Mouse (Mus musculus) small intestine, adult 2 months (tissue): ENCODE data around the gene Trpc1. TPM values are rescaled to one million over a fixed set of nuclear protein-coding genes. Genes with fewer than 3 reads are reported as not detected.

Experiments
- H3K27ac ChIP-seq: fragments of 200-500 bp; 2 replicates; pipeline ENCODE4 v1.5.1; 2012; ENCODE audit warnings: low read depth, low read length, control low read depth, inconsistent platforms; ENCODE audit not compliant: insufficient read depth
- H3K27me3 ChIP-seq: fragments of 200-500 bp; 2 replicates; pipeline ENCODE4 v1.6.1; 2012; ENCODE audit warnings: mild to moderate bottlenecking, moderate library complexity, low read length, inconsistent platforms; ENCODE audit not compliant: control insufficient read depth, insufficient read depth
- H3K36me3 ChIP-seq: fragments of 200-500 bp; 2 replicates; pipeline ENCODE4 v1.6.1; 2012; ENCODE audit warnings: mild to moderate bottlenecking, low read length, control low read depth, inconsistent platforms; ENCODE audit not compliant: control insufficient read depth, insufficient read depth
- H3K4me1 ChIP-seq: fragments of 200-500 bp; 2 replicates; pipeline ENCODE4 v1.6.1; 2012; ENCODE audit warnings: low read length, inconsistent platforms, mixed read lengths; ENCODE audit not compliant: control insufficient read depth, insufficient read depth, insufficient read length
- H3K4me3 ChIP-seq: fragments of 200-500 bp; 2 replicates; pipeline ENCODE4 v1.5.1; 2012; ENCODE audit warnings: low read depth, mild to moderate bottlenecking, control low read depth, inconsistent platforms, low read length, moderate library complexity
- CTCF ChIP-seq: fragments of 200-500 bp; IDR thresholded peaks from 2 replicates; pipeline ENCODE4 v1.5.1; 2012; ENCODE audit warnings: low read depth, mild to moderate bottlenecking, control low read depth, inconsistent platforms, low read length, moderate library complexity, mixed read lengths; ENCODE audit not compliant: insufficient replicate concordance, insufficient read length; ENCODE audit errors: extremely low read depth
- POLR2A ChIP-seq: fragments of 200-500 bp; IDR thresholded peaks from 2 replicates; pipeline ENCODE4 v1.6.1; 2012; ENCODE audit warnings: low read depth, mild to moderate bottlenecking, control low read depth, inconsistent platforms, low read length, moderate library complexity
- WGBS: fragments of 180-500 bp; shearing (Covaris S2); methylation state at CpG from one replicate; pipeline ENCODE4 v1.1.7; 2018; 5-methylcytosine and 5-hydroxymethylcytosine counted together
- polyA plus RNA-seq: library from polyadenylated mRNA; depleted of rRNA; stranded (reverse); fragments of >200 nt; gene quantifications from 2 replicates; pipeline ENCODE4 v1.2.3, GENCODE M21; 2012

Trpc1 gene
- polyA plus RNA-seq, 1 experiment: 2.2 TPM

DNA sequence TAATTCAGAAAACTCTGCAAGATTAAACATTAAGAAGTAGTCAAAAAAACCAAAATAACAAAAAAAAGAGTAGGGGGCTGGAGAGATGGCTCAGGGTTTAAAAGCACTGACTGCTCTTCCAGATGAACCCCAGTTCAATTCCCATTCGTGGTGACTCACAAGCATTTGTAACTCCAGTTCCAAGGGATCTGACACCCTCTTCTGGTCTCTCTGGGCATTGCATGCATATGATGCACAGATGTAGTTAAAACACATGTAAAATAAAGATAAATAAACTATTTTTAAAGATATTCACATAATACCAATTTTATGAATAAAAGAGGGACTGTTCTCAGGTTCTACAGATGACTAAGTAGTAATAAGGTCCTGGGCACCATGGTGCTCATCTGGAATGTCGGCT is 52.4 kb downstream of the Trpc1 start:
- Histone ChIP-seq H3K4me1 (no peaks in the 10 kb centered on the region), H3K36me3 (no peaks in the 10 kb centered on the region), H3K27ac (no peak overlapping the region), H3K4me3 (no peak overlapping the region), H3K27me3 (peaks cover 5% of the 10 kb centered on the region; the same call in 1 of the 2 replicates)
- TF ChIP-seq CTCF: no peak
- no peak for TF ChIP-seq POLR2A
- WGBS: 55% methylated on average over 2 of the region's 2 CpGs

DNA sequence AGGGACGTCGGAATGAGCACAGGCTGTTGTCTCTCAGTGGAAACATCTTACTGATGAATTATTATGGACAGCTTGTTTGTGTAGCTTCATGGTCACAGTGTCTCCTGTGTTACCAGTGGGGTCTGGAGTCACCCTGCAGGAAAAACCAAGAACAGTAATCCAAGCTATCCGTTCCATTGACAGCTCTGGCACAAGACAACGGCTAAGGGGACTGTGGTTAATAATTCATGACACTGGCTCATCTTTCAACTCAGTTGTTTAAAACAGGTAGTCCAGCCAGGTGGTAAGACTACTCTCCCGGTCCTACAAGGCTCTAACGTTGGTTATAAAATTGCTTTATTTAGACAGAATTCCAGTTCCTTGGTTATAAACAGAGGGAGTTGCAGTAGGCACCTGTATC is 53.6 kb downstream of the Trpc1 start:
- no peaks in the 10 kb centered on the region for H3K4me1 ChIP-seq
- H3K4me3 ChIP-seq: no peak overlapping the region
- peaks cover 5% of the 10 kb centered on the region; the same call in 1 of the 2 replicates for H3K27me3 ChIP-seq
- no peaks in the 10 kb centered on the region for H3K36me3 ChIP-seq
- no peak overlapping the region for H3K27ac ChIP-seq
- TF ChIP-seq POLR2A (no peak), CTCF (no peak)
- 33% methylated on average over 6 of the region's 6 CpGs for WGBS

DNA sequence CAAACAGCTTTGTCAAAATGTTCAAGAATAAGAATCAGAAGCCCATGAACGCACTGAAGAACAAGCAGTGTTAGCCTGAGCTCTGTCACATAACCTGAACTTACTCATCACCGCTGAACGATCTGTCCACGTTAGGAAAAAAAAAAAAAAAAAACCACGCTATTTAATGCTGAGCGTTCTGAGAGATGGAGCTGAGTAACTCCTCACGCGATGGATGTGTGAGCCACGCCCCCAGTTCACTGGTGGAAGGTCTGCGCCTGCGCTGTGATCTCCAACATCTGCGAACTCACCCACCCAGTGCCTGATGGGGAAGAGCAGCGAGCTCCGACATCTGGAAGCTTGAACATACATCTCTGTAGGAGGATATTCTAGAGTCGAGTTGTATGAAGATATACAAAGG is 55.2 kb downstream of the Trpc1 start:
- peaks cover 5% of the 10 kb centered on the region; the same call in 1 of the 2 replicates for H3K27me3 ChIP-seq
- no peak overlapping the region for H3K4me3 ChIP-seq
- no peak overlapping the region for H3K27ac ChIP-seq
- no peaks in the 10 kb centered on the region for H3K4me1 ChIP-seq
- H3K36me3 ChIP-seq: no peaks in the 10 kb centered on the region
- TF ChIP-seq POLR2A (no peak), CTCF (no peak)
- 75% methylated on average over 15 of the region's 15 CpGs for WGBS

DNA sequence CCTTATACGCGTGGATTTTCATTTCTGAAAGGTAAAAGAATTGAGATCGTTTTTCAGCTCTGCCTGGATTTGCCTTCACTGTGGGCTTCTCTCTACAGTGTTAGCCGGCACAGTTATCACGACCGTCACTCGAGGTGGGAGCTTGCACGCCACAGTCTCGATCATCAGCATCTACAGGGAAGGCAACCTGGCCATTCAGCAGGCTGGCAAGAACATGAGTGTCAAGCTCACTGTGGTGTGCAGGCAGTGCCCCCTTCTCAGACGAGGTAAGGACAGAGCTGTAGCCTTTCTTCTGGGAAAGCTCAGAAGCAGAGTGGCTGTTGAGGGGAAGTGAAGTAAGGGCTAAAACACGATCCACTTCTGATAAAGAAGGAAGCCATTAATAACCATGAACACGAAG is 55.6 kb downstream of the Trpc1 start:
- WGBS: 58% methylated on average over 12 of the region's 12 CpGs
- Histone ChIP-seq H3K4me1 (no peaks in the 10 kb centered on the region), H3K27ac (no peak overlapping the region), H3K36me3 (no peaks in the 10 kb centered on the region), H3K27me3 (peaks cover 5% of the 10 kb centered on the region; the same call in 1 of the 2 replicates), H3K4me3 (no peak overlapping the region)
- TF ChIP-seq CTCF (no peak), POLR2A (no peak)

DNA sequence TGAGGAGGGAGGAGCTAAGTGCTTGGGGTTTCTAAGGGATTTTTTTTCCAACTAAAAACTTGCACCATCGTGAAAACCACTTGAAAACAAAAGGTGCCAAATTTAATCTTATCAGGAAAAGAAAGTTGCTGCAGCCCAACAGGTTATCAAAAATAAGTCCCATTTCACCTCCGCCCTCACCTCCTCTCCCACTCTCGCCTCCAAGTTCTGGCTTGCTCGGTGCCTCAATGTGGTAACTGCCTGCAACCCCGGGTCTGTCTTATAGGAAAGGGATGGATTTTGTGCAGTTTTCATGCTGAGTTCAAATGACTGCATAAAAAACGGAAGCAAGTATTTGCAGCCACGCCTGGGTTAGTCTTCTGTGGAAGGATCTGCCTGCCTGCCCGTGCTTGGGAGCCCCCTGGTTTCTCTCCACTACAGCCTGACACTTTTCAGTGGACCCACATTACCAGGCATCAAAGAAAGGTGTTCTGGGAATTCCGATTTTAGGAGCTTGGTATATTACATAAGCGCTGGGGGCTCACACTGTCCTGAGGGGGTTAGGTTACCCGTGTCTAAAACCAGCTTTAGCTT is 56.6 kb downstream of the Trpc1 start:
- H3K36me3 ChIP-seq: no peaks in the 10 kb centered on the region
- H3K27ac ChIP-seq: no peak overlapping the region
- H3K27me3 ChIP-seq: peaks cover 5% of the 10 kb centered on the region; the same call in 1 of the 2 replicates
- WGBS: 57% methylated on average over 11 of the region's 11 CpGs
- no peaks in the 10 kb centered on the region for H3K4me1 ChIP-seq
- TF ChIP-seq CTCF (no peak), POLR2A (no peak)
- H3K4me3 ChIP-seq: no peak overlapping the region

DNA sequence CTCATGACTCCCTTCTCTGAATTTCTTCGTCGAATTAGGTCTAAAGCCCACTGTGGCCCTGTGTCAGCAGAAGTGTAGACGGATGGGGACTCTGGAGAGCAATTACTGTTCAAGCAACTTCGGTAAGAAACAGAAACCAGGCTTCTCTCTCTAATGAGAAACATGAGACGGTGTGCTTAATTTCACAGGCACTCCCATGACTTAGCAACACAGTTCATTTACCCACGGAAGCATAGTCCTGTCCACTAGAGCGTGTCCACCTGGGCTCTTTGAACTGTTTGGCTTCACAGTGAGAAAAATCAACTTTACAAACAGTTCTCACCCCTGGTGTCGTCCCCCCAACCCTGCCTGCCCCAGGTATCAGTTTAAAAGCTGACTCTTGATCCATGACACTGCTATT is 57.4 kb downstream of the Trpc1 start:
- TF ChIP-seq POLR2A (no peak), CTCF (no peak)
- H3K27me3 ChIP-seq: peaks cover 5% of the 10 kb centered on the region; the same call in 1 of the 2 replicates
- H3K27ac ChIP-seq: no peak overlapping the region
- no peak overlapping the region for H3K4me3 ChIP-seq
- no peaks in the 10 kb centered on the region for H3K36me3 ChIP-seq
- no peaks in the 10 kb centered on the region for H3K4me1 ChIP-seq
- 72% methylated on average over 8 of the region's 8 CpGs for WGBS

DNA sequence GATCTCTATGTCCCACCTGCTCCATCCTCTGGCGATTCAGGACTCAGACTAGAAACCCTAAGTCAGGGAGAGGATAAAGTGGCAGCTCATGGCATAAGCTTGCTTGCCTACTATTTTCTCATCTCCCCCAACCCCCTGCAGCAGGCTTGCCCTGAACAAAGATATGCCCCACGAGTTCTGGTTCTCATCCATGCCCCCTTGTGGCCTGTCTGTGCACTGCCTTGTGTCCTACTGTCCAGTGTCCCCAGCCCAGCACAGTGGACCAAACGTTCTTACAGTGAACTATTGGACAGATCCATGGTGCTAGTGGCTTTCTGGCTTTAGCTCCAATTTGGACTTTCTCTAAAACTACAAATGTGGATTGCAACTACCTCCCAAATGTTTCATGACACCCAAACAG is 62.1 kb downstream of the Trpc1 start:
- no peak overlapping the region for H3K27ac ChIP-seq
- H3K36me3 ChIP-seq: no peaks in the 10 kb centered on the region
- no peaks in the 10 kb centered on the region for H3K27me3 ChIP-seq
- no peaks in the 10 kb centered on the region for H3K4me1 ChIP-seq
- no peak for TF ChIP-seq POLR2A
- peak; percentile 62; the same call in 1 of the 2 replicates for TF ChIP-seq CTCF
- WGBS: 50% methylated on average over 3 of the region's 3 CpGs
- H3K4me3 ChIP-seq: no peak overlapping the region
